Mouse (Mus musculus): ENCODE data around the gene Slit3.

- TF ChIP-seq POLR2A (IDR thresholded peaks at IDR 0.05; ENCODE audit: low read depth, low read length) (no peak), CTCF (IDR thresholded peaks at IDR 0.05; ENCODE audit: extremely low read depth, insufficient read length, insufficient replicate concordance, low read depth, low read length) (no peak)
These were observed 197.5 kb downstream of the Slit3 start for GRCm38 (mm10) chr11:35318433-35319020.
